Comparison of ENCODE assay signal across 19 mouse cellular contexts in the genomic region with DNA sequence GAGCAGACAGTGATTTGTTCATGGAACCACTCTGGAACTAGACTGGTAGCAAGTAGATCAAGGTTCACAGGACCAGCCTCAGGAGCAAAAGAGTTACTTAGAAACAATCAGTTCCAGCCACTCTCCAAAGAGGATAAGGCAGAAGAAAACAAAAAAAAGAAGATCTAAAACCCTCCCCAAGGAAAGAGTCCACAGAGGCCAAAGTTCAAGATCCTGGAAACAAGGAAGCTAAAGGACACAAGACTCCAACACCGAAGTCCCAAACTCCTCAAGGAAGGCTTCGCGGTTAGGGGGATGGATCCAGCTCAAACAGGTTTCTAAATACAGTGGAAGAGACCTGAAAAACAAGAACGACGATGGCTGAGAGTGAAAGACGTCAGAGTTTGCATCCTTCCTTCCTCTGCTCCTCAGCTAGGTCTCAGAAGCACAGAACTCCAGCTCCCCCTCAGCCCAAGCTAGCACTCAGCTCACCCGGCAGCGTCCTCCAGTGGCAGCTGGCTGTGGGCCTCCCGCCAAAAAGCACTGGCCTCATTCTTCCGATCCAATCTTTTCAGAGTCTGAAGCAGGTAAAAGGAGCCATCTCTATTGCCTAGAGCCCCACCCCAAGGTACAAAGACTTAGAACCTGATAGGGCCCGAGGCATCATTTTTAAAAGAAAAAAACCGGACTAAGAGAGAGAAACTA. TPM values are rescaled to one million over a fixed set of nuclear protein-coding genes. Genes with fewer than 3 reads are reported as not detected.
DNase-seq lines count a peak whose midpoint lies in the region; ATAC-seq and TF ChIP-seq lines count a peak whose summit lies in the region.
"Had no signal": no experiment of that assay in that cellular context is flagged by ENCODE, and none has a peak within 500 bp of the region (broad histone marks: within the 10 kb centered on the region; RNA-seq: fewer than 3 reads in every experiment).

No protein-coding gene starts in this region.

- no peak overlapping the region for H3K4me2 ChIP-seq in heart, embryonic 11.5 days
- H3K4me2 ChIP-seq in midbrain, embryonic 16.5 days (ENCODE audit: low read length) = no peak overlapping the region
- H3K4me2 ChIP-seq: embryonic facial prominence, embryonic 12.5 days; liver, embryonic 11.5 days; stomach, embryonic 15.5 days had no signal

- no peak overlapping the region for H3K4me3 ChIP-seq in heart, embryonic 11.5 days (ENCODE audit: low read depth, low read length)
- no peak overlapping the region for H3K4me3 ChIP-seq in ES-Bruce4 (ENCODE audit: low read depth, low read length)
- no peak overlapping the region for H3K4me3 ChIP-seq in midbrain, embryonic 16.5 days (ENCODE audit: low read depth, low read length)
- H3K4me3 ChIP-seq: embryonic facial prominence, embryonic 12.5 days; heart, adult 2 months; hindbrain, embryonic 10.5 days; stomach, embryonic 15.5 days had no signal

- no peak overlapping the region for H3K27ac ChIP-seq in heart, embryonic 11.5 days (ENCODE audit: low read depth, low read length)
- peak overlapping the region; percentile 32; the same call in 1 of the 2 replicates for H3K27ac ChIP-seq in ES-Bruce4 (ENCODE audit: insufficient read depth, low read length)
- no peak overlapping the region for H3K27ac ChIP-seq in midbrain, embryonic 16.5 days (ENCODE audit: low read length)
- H3K27ac ChIP-seq: embryonic facial prominence, embryonic 12.5 days; heart, adult 2 months; hindbrain, embryonic 10.5 days; stomach, embryonic 15.5 days had no signal

- no peaks in the 10 kb centered on the region for H3K27me3 ChIP-seq in heart, embryonic 11.5 days (ENCODE audit: control insufficient read depth, insufficient read depth, low read length)
- no peaks in the 10 kb centered on the region for H3K27me3 ChIP-seq in ES-Bruce4 (ENCODE audit: control insufficient read depth, insufficient read depth, low read length, poor library complexity, severe bottlenecking)
- no peaks in the 10 kb centered on the region for H3K27me3 ChIP-seq in midbrain, embryonic 16.5 days (ENCODE audit: control insufficient read depth, insufficient read depth, low read depth, low read length)
- H3K27me3 ChIP-seq: embryonic facial prominence, embryonic 12.5 days; stomach, embryonic 15.5 days had no signal

- H3K9me3 ChIP-seq in heart, embryonic 11.5 days (replicated peaks; ENCODE audit: control insufficient read depth, low read length) = no peaks in the 10 kb centered on the region
- no peaks in the 10 kb centered on the region for H3K9me3 ChIP-seq in ES-Bruce4 (replicated peaks; ENCODE audit: control insufficient read depth, insufficient read depth, low read length, poor library complexity, severe bottlenecking)
- no peaks in the 10 kb centered on the region for H3K9me3 ChIP-seq in midbrain, embryonic 16.5 days (replicated peaks; ENCODE audit: control insufficient read depth, low read length, poor library complexity, severe bottlenecking)
- H3K9me3 ChIP-seq: embryonic facial prominence, embryonic 12.5 days; hindbrain, embryonic 10.5 days; stomach, embryonic 15.5 days had no signal

- no peak for ATAC-seq in heart, embryonic 11.5 days (replicated peaks; ENCODE audit: insufficient number of reproducible peaks, low FRiP score, low TSS enrichment)
- ATAC-seq in midbrain, embryonic 16.5 days = no peak
- ATAC-seq: CD4-positive, CD25-positive, alpha-beta regulatory T cell, adult 4 months; forebrain, embryonic 14.5 days had no signal

- 79% methylated on average over 12 of the region's 12 CpGs for WGBS in heart, embryonic 11.5 days (ENCODE audit: insufficient replicate concordance)
- 80% methylated on average over 12 of the region's 12 CpGs for WGBS in midbrain, embryonic 16.5 days

- TF ChIP-seq POLR2A in ES-Bruce4 (IDR thresholded peaks at IDR 0.05; ENCODE audit: insufficient read depth, low read length) = no peak

- peak; percentile 88 for DNase-seq in heart, adult 11 months
- peak; percentile 71 for DNase-seq in A20 (ENCODE audit: low read depth, low spot score)
- peak; percentile 54 to 66 for DNase-seq in kidney, postnatal 36 days
- DNase-seq in lung, postnatal 10 days = no peak
- DNase-seq: cerebellum, adult 8-10 months; heart, adult 2 months; lung, adult 2 months; lung, postnatal 36 days; right cerebral cortex, postnatal 25 days; thymus, postnatal 14 days had no signal

- no peak overlapping the region for H3K9ac ChIP-seq in heart, embryonic 11.5 days (ENCODE audit: low read depth, low read length)
- H3K9ac ChIP-seq in ES-Bruce4 (ENCODE audit: low read depth, poor library complexity, severe bottlenecking) = no peak overlapping the region
- H3K9ac ChIP-seq in midbrain, embryonic 16.5 days (ENCODE audit: low read depth, low read length) = no peak overlapping the region
- H3K9ac ChIP-seq: embryonic facial prominence, embryonic 12.5 days; stomach, embryonic 15.5 days had no signal

- no peaks in the 10 kb centered on the region for H3K36me3 ChIP-seq in heart, embryonic 11.5 days (ENCODE audit: control insufficient read depth, insufficient read depth, low read length)
- peaks cover 2% of the 10 kb centered on the region; the same call in 1 of the 2 replicates for H3K36me3 ChIP-seq in ES-Bruce4 (ENCODE audit: control insufficient read depth, insufficient read depth, low read length, poor library complexity, severe bottlenecking)
- 0 out of 2 replicates have a peak, but pooled peaks cover 3% of the 10 kb centered on the region for H3K36me3 ChIP-seq in midbrain, embryonic 16.5 days (ENCODE audit: control insufficient read depth, insufficient read depth, low read length)
- H3K36me3 ChIP-seq: stomach, embryonic 15.5 days had no signal

- no peak for TF ChIP-seq EP300 in ES-Bruce4 (IDR thresholded peaks at IDR 0.05; ENCODE audit: insufficient read depth, low read depth, low read length)

- TF ChIP-seq CTCF in ES-Bruce4 (IDR thresholded peaks at IDR 0.05; ENCODE audit: low read depth, low read length) = peak; percentile 43

- peaks cover 6% of the 10 kb centered on the region; the same call in 1 of the 2 replicates for H3K4me1 ChIP-seq in heart, embryonic 11.5 days (ENCODE audit: control insufficient read depth, insufficient read depth, low read length)
- H3K4me1 ChIP-seq in ES-Bruce4 (ENCODE audit: control insufficient read depth, insufficient read depth, low read length) = no peaks in the 10 kb centered on the region
- peaks cover 18% of the 10 kb centered on the region for H3K4me1 ChIP-seq in midbrain, embryonic 16.5 days (ENCODE audit: control insufficient read depth, insufficient read depth, low read length)

RNA-seq across cellular contexts. Expression of gene Vcp, which starts 2.6 kb away (rescaled TPM):
- 472 and 544 TPM in 2 replicates for polyA plus RNA-seq in heart, embryonic 11.5 days (2014; fragmentation: Nextera tagmentation; extraction: Ambion mirVana)
- polyA plus RNA-seq in ES-Bruce4 (2011; ENCODE audit: insufficient read depth, insufficient read length, low read depth, missing spikeins) = 384 and 390 TPM in 2 replicates
- polyA plus RNA-seq in midbrain, embryonic 16.5 days (2015; fragmentation: Nextera tagmentation; extraction: Ambion mirVana) = 498 and 509 TPM in 2 replicates

RNA-seq across cellular contexts. Expression of gene Fancg, which starts 7.4 kb away (rescaled TPM):
- 11.0 and 11.5 TPM in 2 replicates for polyA plus RNA-seq in heart, embryonic 11.5 days (2014; fragmentation: Nextera tagmentation; extraction: Ambion mirVana)
- 12.8 and 13.8 TPM in 2 replicates for polyA plus RNA-seq in ES-Bruce4 (2011; ENCODE audit: insufficient read depth, insufficient read length, low read depth, missing spikeins)
- polyA plus RNA-seq in midbrain, embryonic 16.5 days (2015; fragmentation: Nextera tagmentation; extraction: Ambion mirVana) = 26.9 and 30.0 TPM in 2 replicates

RNA-seq across cellular contexts. Expression of gene Pigo, which starts 22.7 kb away (rescaled TPM):
- 13.2 and 13.6 TPM in 2 replicates for polyA plus RNA-seq in heart, embryonic 11.5 days (2014; fragmentation: Nextera tagmentation; extraction: Ambion mirVana)
- polyA plus RNA-seq in ES-Bruce4 (2011; ENCODE audit: insufficient read depth, insufficient read length, low read depth, missing spikeins) = 22.3 and 25.5 TPM in 2 replicates
- polyA plus RNA-seq in midbrain, embryonic 16.5 days (2015; fragmentation: Nextera tagmentation; extraction: Ambion mirVana) = 29.0 and 32.0 TPM in 2 replicates

RNA-seq across cellular contexts. Expression of gene Stoml2, which starts 28.6 kb away (rescaled TPM):
- 251 and 255 TPM in 2 replicates for polyA plus RNA-seq in heart, embryonic 11.5 days (2014; fragmentation: Nextera tagmentation; extraction: Ambion mirVana)
- 177 and 187 TPM in 2 replicates for polyA plus RNA-seq in ES-Bruce4 (2011; ENCODE audit: insufficient read depth, insufficient read length, low read depth, missing spikeins)
- 211 and 234 TPM in 2 replicates for polyA plus RNA-seq in midbrain, embryonic 16.5 days (2015; fragmentation: Nextera tagmentation; extraction: Ambion mirVana)

RNA-seq across cellular contexts. Expression of gene 1700022I11Rik, which starts 33.5 kb away (rescaled TPM):
- polyA plus RNA-seq in heart, embryonic 11.5 days (2014; fragmentation: Nextera tagmentation; extraction: Ambion mirVana) = 0.36 and 0.69 TPM in 2 replicates
- polyA plus RNA-seq in ES-Bruce4 (2011; ENCODE audit: insufficient read depth, insufficient read length, low read depth, missing spikeins) = not detected in 2 replicates
- polyA plus RNA-seq in midbrain, embryonic 16.5 days (2015; fragmentation: Nextera tagmentation; extraction: Ambion mirVana) = 0.43 and 0.57 TPM in 2 replicates
- polyA plus RNA-seq: heart, adult 2 months; lung, adult 2 months had no signal
